Mouse (Mus musculus): ENCODE results near the gene Ugt2b37.
"Not testable (repeated sequence)": the region's sequence is repeated elsewhere in the genome, so short reads cannot be mapped to it uniquely, and the experiment has no call there.

Ugt2b37 gene

DNA sequence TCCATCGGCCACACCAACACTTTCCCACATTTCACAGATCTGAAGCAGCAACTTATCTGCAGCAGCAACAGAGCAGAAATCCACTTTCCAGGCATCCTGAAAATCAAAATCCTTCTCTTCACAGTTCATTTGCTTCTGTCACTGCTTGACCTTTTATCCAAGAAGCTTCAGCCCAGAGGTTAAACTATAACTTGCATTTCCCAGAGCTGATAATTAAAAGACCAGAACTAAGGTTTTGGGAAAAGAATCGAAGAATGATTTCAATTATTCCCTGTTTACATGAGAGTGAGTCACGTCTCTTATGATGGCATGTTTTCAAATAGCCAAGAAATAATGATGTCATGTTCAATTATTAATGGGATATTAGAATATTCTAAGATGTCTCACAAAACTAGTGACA is at the start of gene Ugt2b37:
TSS of gene Ugt2b37 (minus strand) at position 129 of the 400 bp plus-strand sequence.
- not testable (repeated sequence) for DNase-seq (ENCODE audit: low spot score)

DNA sequence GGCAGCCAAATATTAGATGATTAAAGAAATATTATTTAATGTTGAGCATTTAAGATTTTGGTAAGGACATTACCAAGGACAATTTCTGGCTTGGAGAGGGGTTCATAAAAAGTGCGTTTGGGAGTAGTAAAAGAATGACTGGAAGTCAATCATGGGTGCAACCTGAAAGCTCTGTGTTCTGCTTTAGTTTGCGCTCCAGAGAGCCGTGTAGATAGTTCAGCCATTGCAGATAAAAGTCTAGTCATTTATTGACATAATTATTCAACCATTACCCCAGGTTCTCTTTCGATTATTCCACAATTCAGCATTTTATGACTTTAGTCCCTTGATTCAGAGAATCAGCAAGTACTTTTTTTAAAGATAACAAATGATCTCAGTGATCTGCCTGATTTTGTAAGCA is 31.6 kb upstream of the Ugt2b37 start:
- not testable (repeated sequence) for DNase-seq (ENCODE audit: low spot score)

DNA sequence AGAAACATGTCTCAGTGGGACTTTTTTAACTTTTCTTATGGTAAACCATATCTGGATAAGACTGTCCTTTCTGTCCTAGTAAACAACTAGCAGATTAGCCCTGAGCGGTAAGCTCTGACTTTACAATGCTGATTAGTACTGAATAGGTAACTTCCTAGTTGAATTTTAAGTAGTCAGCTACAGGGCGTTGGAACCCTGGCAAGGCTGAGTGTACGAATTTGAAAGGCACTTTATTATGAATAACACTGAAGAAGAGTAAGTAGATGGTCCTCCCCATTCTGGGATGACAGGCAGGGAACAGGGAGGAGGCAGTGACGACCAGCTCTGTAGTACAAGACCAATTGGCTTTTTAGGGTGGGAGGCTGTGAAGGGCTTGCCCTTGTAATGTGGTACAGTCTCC is 21.4 kb upstream of the Ugt2b37 start:
- DNase-seq (ENCODE audit: low spot score), result not testable (repeated sequence)

DNA sequence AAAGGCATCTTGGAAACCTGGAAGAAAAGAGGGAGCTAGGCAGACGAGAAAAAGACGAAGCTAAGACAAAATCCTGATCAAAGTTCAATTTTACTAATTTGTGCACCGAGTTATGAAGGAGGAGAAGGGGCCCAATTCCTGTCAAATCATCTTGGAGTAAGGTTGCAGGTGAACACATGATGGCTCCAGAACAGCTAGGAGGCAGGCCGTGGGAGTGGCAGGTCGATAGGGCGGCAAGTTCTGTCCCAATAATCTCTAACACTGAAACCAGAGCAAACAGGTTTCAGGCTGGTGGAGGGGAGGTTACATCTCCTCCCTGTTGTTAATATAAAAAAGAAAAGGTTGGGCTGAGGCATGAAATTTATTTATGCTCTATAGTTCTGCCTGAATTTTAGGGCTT is 21.0 kb upstream of the Ugt2b37 start:
- no peak for DNase-seq (ENCODE audit: low spot score)

DNA sequence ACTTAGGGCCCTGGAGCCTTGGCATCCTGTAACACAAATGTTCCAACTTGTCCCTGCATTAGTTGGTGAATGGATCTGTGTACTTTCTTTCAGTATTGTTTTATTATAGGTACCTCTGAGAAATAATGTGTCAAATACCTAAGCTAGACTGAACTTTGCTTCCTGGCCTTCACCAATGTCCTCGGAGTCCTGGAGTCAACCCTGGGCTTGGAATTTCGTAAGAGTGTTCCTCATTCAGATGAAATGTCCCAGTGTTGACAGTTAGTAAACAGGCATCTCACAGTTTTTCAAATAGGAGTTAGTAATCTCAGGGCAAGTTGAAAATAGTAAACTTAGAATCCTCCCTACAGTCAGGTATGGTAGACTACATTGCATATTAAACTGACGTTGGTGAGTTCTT is 1.2 kb upstream of the Ugt2b37 start:
- no peak for DNase-seq (ENCODE audit: low spot score)

DNA sequence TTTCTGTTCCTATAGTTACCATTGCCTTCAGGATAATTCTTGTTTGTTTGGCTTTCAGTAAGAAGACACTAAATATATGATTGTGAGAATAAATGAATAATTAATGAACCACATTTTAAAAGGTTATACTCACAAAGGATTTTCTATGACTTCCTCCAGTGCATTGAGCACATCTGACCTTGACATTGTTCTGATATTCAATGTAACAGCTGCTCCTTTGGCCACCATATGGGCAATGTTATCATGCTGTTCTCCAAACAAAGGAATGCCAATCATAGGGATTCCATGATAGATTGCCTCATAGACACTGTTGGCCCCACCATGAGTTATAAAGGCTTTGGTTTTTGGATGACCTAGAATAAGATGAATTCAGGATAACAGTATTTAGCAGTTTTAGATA is 12.5 kb downstream of the Ugt2b37 start:
- not testable (repeated sequence) for DNase-seq (ENCODE audit: low spot score)

DNA sequence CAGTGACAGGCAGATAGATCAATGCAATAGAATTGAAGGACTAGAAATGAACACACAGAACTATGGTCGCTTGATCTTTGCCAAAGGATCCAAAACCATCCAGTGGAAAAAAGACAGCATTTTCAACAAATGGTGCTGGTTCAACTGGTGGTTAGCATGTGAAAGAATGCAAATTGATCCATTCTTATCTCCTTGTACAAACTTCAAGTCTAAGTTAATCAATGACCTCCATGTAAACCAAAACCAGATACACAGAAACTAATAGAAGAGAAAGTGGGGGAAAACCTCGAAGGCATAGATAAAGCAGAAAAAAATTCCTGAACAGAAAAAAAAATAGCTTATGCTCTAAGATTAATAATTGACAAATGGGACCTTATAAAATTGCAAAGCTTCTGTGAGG is 58.2 kb downstream of the Ugt2b37 start:
- DNase-seq (ENCODE audit: low spot score), result not testable (repeated sequence)
